Mouse (Mus musculus): Measurements from ENCODE around the gene Ctse. TPM values are rescaled to one million over a fixed set of nuclear protein-coding genes. Genes with fewer than 3 reads are reported as not detected.

The Ctse gene
- polyA plus RNA-seq, 1 experiment, result not detected

- TF ChIP-seq POLR2A (IDR thresholded peaks at IDR 0.05; ENCODE audit: insufficient read depth, low read length), result no peak
- no peak for TF ChIP-seq CTCF (IDR thresholded peaks at IDR 0.05; ENCODE audit: low read depth, low read length)
- no peak for TF ChIP-seq EP300 (IDR thresholded peaks at IDR 0.05; ENCODE audit: insufficient read depth, low read depth, low read length)
- Histone ChIP-seq H3K36me3 (ENCODE audit: control insufficient read depth, insufficient read depth, low read length, poor library complexity, severe bottlenecking) (no peaks in the 10 kb centered on the region), H3K9me3 (replicated peaks; ENCODE audit: control insufficient read depth, insufficient read depth, low read length, poor library complexity, severe bottlenecking) (no peaks in the 10 kb centered on the region), H3K27ac (ENCODE audit: insufficient read depth, low read length) (no peak overlapping the region), H3K9ac (ENCODE audit: low read depth, poor library complexity, severe bottlenecking) (no peak overlapping the region), H3K4me1 (ENCODE audit: control insufficient read depth, insufficient read depth, low read length) (no peaks in the 10 kb centered on the region), H3K27me3 (ENCODE audit: control insufficient read depth, insufficient read depth, low read length, poor library complexity, severe bottlenecking) (no peaks in the 10 kb centered on the region), H3K4me3 (ENCODE audit: low read depth, low read length) (no peak overlapping the region)
Observed at GRCm38 (mm10) chr1:131659512-131660085, 21.5 kb downstream of the Ctse start.

GRCm38 (mm10) chr1:131660266-131660665, 22.2 kb downstream of the Ctse start:
- H3K9me3 ChIP-seq (replicated peaks; ENCODE audit: control insufficient read depth, insufficient read depth, low read length, poor library complexity, severe bottlenecking), result no peaks in the 10 kb centered on the region
- no peaks in the 10 kb centered on the region for H3K27me3 ChIP-seq (ENCODE audit: control insufficient read depth, insufficient read depth, low read length, poor library complexity, severe bottlenecking)
- H3K4me3 ChIP-seq (ENCODE audit: low read depth, low read length), result no peak overlapping the region
- H3K27ac ChIP-seq (ENCODE audit: insufficient read depth, low read length), result no peak overlapping the region
- H3K4me1 ChIP-seq (ENCODE audit: control insufficient read depth, insufficient read depth, low read length), result no peaks in the 10 kb centered on the region
- H3K36me3 ChIP-seq (ENCODE audit: control insufficient read depth, insufficient read depth, low read length, poor library complexity, severe bottlenecking), result no peaks in the 10 kb centered on the region
- TF ChIP-seq CTCF (IDR thresholded peaks at IDR 0.05; ENCODE audit: low read depth, low read length) (no peak), POLR2A (IDR thresholded peaks at IDR 0.05; ENCODE audit: insufficient read depth, low read length) (no peak), EP300 (IDR thresholded peaks at IDR 0.05; ENCODE audit: insufficient read depth, low read depth, low read length) (no peak)
- H3K9ac ChIP-seq (ENCODE audit: low read depth, poor library complexity, severe bottlenecking), result no peak overlapping the region

GRCm38 (mm10) chr1:131660716-131661472, 22.8 kb downstream of the Ctse start:
- TF ChIP-seq POLR2A (IDR thresholded peaks at IDR 0.05; ENCODE audit: insufficient read depth, low read length), result no peak
- TF ChIP-seq CTCF (IDR thresholded peaks at IDR 0.05; ENCODE audit: low read depth, low read length), result no peak
- TF ChIP-seq EP300 (IDR thresholded peaks at IDR 0.05; ENCODE audit: insufficient read depth, low read depth, low read length), result no peak
- no peak overlapping the region for H3K9ac ChIP-seq (ENCODE audit: low read depth, poor library complexity, severe bottlenecking)
- no peak overlapping the region for H3K4me3 ChIP-seq (ENCODE audit: low read depth, low read length)
- H3K9me3 ChIP-seq (replicated peaks; ENCODE audit: control insufficient read depth, insufficient read depth, low read length, poor library complexity, severe bottlenecking), result no peaks in the 10 kb centered on the region
- no peaks in the 10 kb centered on the region for H3K4me1 ChIP-seq (ENCODE audit: control insufficient read depth, insufficient read depth, low read length)
- H3K36me3 ChIP-seq (ENCODE audit: control insufficient read depth, insufficient read depth, low read length, poor library complexity, severe bottlenecking), result no peaks in the 10 kb centered on the region
- no peaks in the 10 kb centered on the region for H3K27me3 ChIP-seq (ENCODE audit: control insufficient read depth, insufficient read depth, low read length, poor library complexity, severe bottlenecking)
- H3K27ac ChIP-seq (ENCODE audit: insufficient read depth, low read length), result no peak overlapping the region

- Histone ChIP-seq H3K4me3 (ENCODE audit: low read depth, low read length) (no peak overlapping the region), H3K9me3 (replicated peaks; ENCODE audit: control insufficient read depth, insufficient read depth, low read length, poor library complexity, severe bottlenecking) (no peaks in the 10 kb centered on the region), H3K27ac (ENCODE audit: insufficient read depth, low read length) (no peak overlapping the region), H3K27me3 (ENCODE audit: control insufficient read depth, insufficient read depth, low read length, poor library complexity, severe bottlenecking) (no peaks in the 10 kb centered on the region), H3K36me3 (ENCODE audit: control insufficient read depth, insufficient read depth, low read length, poor library complexity, severe bottlenecking) (no peaks in the 10 kb centered on the region), H3K9ac (ENCODE audit: low read depth, poor library complexity, severe bottlenecking) (no peak overlapping the region), H3K4me1 (ENCODE audit: control insufficient read depth, insufficient read depth, low read length) (no peaks in the 10 kb centered on the region)
- TF ChIP-seq CTCF (IDR thresholded peaks at IDR 0.05; ENCODE audit: low read depth, low read length) (no peak), POLR2A (IDR thresholded peaks at IDR 0.05; ENCODE audit: insufficient read depth, low read length) (no peak), EP300 (IDR thresholded peaks at IDR 0.05; ENCODE audit: insufficient read depth, low read depth, low read length) (no peak)
Observed at GRCm38 (mm10) chr1:131661749-131662148, 23.6 kb downstream of the Ctse start.

- Histone ChIP-seq H3K9me3 (replicated peaks; ENCODE audit: control insufficient read depth, insufficient read depth, low read length, poor library complexity, severe bottlenecking) (no peaks in the 10 kb centered on the region), H3K27ac (ENCODE audit: insufficient read depth, low read length) (no peak overlapping the region), H3K4me3 (ENCODE audit: low read depth, low read length) (no peak overlapping the region), H3K36me3 (ENCODE audit: control insufficient read depth, insufficient read depth, low read length, poor library complexity, severe bottlenecking) (no peaks in the 10 kb centered on the region), H3K4me1 (ENCODE audit: control insufficient read depth, insufficient read depth, low read length) (no peaks in the 10 kb centered on the region), H3K9ac (ENCODE audit: low read depth, poor library complexity, severe bottlenecking) (no peak overlapping the region), H3K27me3 (ENCODE audit: control insufficient read depth, insufficient read depth, low read length, poor library complexity, severe bottlenecking) (no peaks in the 10 kb centered on the region)
- TF ChIP-seq POLR2A (IDR thresholded peaks at IDR 0.05; ENCODE audit: insufficient read depth, low read length), result no peak
Observed at GRCm38 (mm10) chr1:131663286-131663995, 25.3 kb downstream of the Ctse start.

GRCm38 (mm10) chr1:131664136-131664535, 26.0 kb downstream of the Ctse start:
- H3K9ac ChIP-seq (ENCODE audit: low read depth, poor library complexity, severe bottlenecking), result no peak overlapping the region
- TF ChIP-seq POLR2A (IDR thresholded peaks at IDR 0.05; ENCODE audit: insufficient read depth, low read length) (no peak), EP300 (IDR thresholded peaks at IDR 0.05; ENCODE audit: insufficient read depth, low read depth, low read length) (no peak), CTCF (IDR thresholded peaks at IDR 0.05; ENCODE audit: low read depth, low read length) (no peak)
- no peak overlapping the region for H3K27ac ChIP-seq (ENCODE audit: insufficient read depth, low read length)
- no peaks in the 10 kb centered on the region for H3K27me3 ChIP-seq (ENCODE audit: control insufficient read depth, insufficient read depth, low read length, poor library complexity, severe bottlenecking)
- H3K9me3 ChIP-seq (replicated peaks; ENCODE audit: control insufficient read depth, insufficient read depth, low read length, poor library complexity, severe bottlenecking), result no peaks in the 10 kb centered on the region
- H3K4me3 ChIP-seq (ENCODE audit: low read depth, low read length), result no peak overlapping the region
- no peaks in the 10 kb centered on the region for H3K36me3 ChIP-seq (ENCODE audit: control insufficient read depth, insufficient read depth, low read length, poor library complexity, severe bottlenecking)
- H3K4me1 ChIP-seq (ENCODE audit: control insufficient read depth, insufficient read depth, low read length), result no peaks in the 10 kb centered on the region

Measured in ES-Bruce4 (cell line).